Mouse (Mus musculus) stomach, postnatal 0 days (tissue): ENCODE results near the gene Dda1. TPM values are rescaled to one million over a fixed set of nuclear protein-coding genes. Genes with fewer than 3 reads are reported as not detected.
A peak's percentile ranks its signal among the peaks of the same experiment; 100 is the strongest.

ENCODE experiments used
- ATAC-seq: fragments of 200-750 bp; cut with Nextera tagmentation; 2 replicates; pipeline ENCODE4 v1.8.0; 2017; ENCODE audit not compliant: low FRiP score, low TSS enrichment
- DNase-seq: peaks from one replicate; pipeline ENCODE4 v3.0.0-alpha.2; 2016; ENCODE audit warnings: low spot score
- H3K27ac ChIP-seq: fragments of 300-500 bp; sonication (generic); replicated peaks from 2 replicates; pipeline ENCODE4 v1.5.1; 2014; ENCODE audit warnings: mild to moderate bottlenecking, control low read depth
- H3K27me3 ChIP-seq: fragments of 300-500 bp; sonication (generic); 2 replicates; pipeline ENCODE4 v1.6.1; 2014; ENCODE audit warnings: low read length; ENCODE audit not compliant: control insufficient read depth, insufficient read depth
- H3K36me3 ChIP-seq: fragments of 300-500 bp; sonication (generic); 2 replicates; pipeline ENCODE4 v1.6.1; 2014; ENCODE audit warnings: low read length, mixed read lengths; ENCODE audit not compliant: control insufficient read depth, insufficient read depth
- H3K4me1 ChIP-seq: fragments of 300-500 bp; sonication (generic); replicated peaks from 2 replicates; pipeline ENCODE4 v1.6.1; 2014; ENCODE audit warnings: antibody characterized with exemption; ENCODE audit not compliant: control insufficient read depth, insufficient read depth
- H3K4me2 ChIP-seq: fragments of 300-500 bp; sonication (generic); replicated peaks from 2 replicates; pipeline ENCODE4 v1.6.1; 2014; ENCODE audit warnings: low read depth, mild to moderate bottlenecking, control low read depth, moderate library complexity
- H3K4me3 ChIP-seq: fragments of 300-500 bp; sonication (generic); 2 replicates; pipeline ENCODE4 v1.5.1; 2014; ENCODE audit warnings: low read depth, low read length, control low read depth
- H3K9ac ChIP-seq: fragments of 300-500 bp; sonication (generic); 2 replicates; pipeline ENCODE4 v1.6.1; 2014; ENCODE audit warnings: mild to moderate bottlenecking, low read length, control low read depth, mixed read lengths
- H3K9me3 ChIP-seq: fragments of 300-500 bp; sonication (generic); 2 replicates; pipeline ENCODE4 v1.6.1; 2016; ENCODE audit warnings: low read length; ENCODE audit not compliant: control insufficient read depth
- CTCF ChIP-seq: IDR thresholded peaks from 2 replicates; pipeline ENCODE4 v1.5.1; 2016; ENCODE audit warnings: antibody characterized with exemption, low read depth, mild to moderate bottlenecking, moderate library complexity
- EP300 ChIP-seq: optimal IDR thresholded peaks from 2 replicates; pipeline ENCODE3; 2016; ENCODE audit warnings: antibody characterized with exemption
- WGBS: fragments of 180-500 bp; shearing (Covaris S2); extraction: QIAGEN DNeasy Blood & Tissue Kit; methylation state at CpG from one replicate; pipeline ENCODE4 v1.1.7; 2014; 5-methylcytosine and 5-hydroxymethylcytosine counted together
- polyA plus RNA-seq: library from polyadenylated mRNA; unstranded; fragments of >200 nt; fragmentation: Nextera tagmentation; extraction: Ambion mirVana; gene quantifications from 2 replicates; pipeline ENCODE4 v1.2.1, GENCODE M21; 2015

Dda1 gene
- polyA plus RNA-seq, 1 experiment from 2014 or later, result 74.5 TPM

GRCm38 (mm10) chr8:71498816-71499690 lies 30.1 kb downstream of the Dda1 start:
- ATAC-seq (no peak), DNase-seq (no peak)
- Histone ChIP-seq H3K4me2 (peak overlapping the region; percentile 8; the same call in 1 of the 2 replicates), H3K27me3 (no peaks in the 10 kb centered on the region), H3K4me3 (no peak overlapping the region), H3K27ac (0 out of 2 replicates have a peak overlapping the region, but pooled peaks have one; percentile 41), H3K4me1 (no peaks in the 10 kb centered on the region; the same call in 1 of the 2 replicates), H3K9ac (no peak overlapping the region), H3K9me3 (no peaks in the 10 kb centered on the region), H3K36me3 (no peaks in the 10 kb centered on the region)
- 31% methylated on average over 15 of the region's 16 CpGs for WGBS
- TF ChIP-seq EP300, result no peak
- no peak for TF ChIP-seq CTCF

GRCm38 (mm10) chr8:71504349-71504748 lies 35.4 kb downstream of the Dda1 start:
- TF ChIP-seq CTCF (no peak), EP300 (no peak)
- DNase-seq (no peak), ATAC-seq (no peak)
- Histone ChIP-seq H3K4me2 (no peak overlapping the region), H3K9me3 (no peaks in the 10 kb centered on the region), H3K9ac (no peak overlapping the region), H3K27me3 (0 out of 2 replicates have a peak, but pooled peaks cover 5% of the 10 kb centered on the region), H3K36me3 (no peaks in the 10 kb centered on the region), H3K4me1 (0 out of 2 replicates have a peak, but pooled peaks cover 2% of the 10 kb centered on the region), H3K27ac (no peak overlapping the region), H3K4me3 (no peak overlapping the region)
- 78% methylated on average over 4 of the region's 4 CpGs for WGBS

DNA sequence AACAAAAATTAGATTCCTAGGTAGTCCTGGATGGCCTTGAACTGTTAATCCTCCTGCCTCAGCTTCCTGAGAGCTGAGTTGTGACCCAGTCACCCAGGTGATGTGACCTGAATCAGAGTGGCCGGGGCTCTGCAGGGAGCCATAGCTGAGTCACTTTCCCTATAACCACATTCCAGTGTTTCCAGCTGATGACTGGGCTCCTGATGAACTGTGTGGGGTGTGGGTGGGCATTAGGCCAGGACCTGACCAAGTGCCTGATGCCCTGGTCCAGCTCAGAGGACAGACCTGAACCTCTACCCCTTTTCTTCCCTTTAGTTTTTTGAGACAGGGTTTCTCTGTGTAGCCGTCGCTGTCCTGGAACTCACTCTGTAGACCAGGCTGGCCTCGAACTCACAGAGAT lies 36.3 kb downstream of the Dda1 start:
- H3K9me3 ChIP-seq, result no peaks in the 10 kb centered on the region
- no peak overlapping the region for H3K9ac ChIP-seq
- DNase-seq, result no peak
- H3K27ac ChIP-seq, result no peak overlapping the region
- H3K4me1 ChIP-seq, result 0 out of 2 replicates have a peak, but pooled peaks cover 2% of the 10 kb centered on the region
- WGBS, result 92% methylated on average over 4 of the region's 4 CpGs
- TF ChIP-seq CTCF (no peak), EP300 (no peak)
- H3K4me2 ChIP-seq, result no peak overlapping the region
- no peak overlapping the region for H3K4me3 ChIP-seq
- H3K27me3 ChIP-seq, result 0 out of 2 replicates have a peak, but pooled peaks cover 5% of the 10 kb centered on the region
- no peaks in the 10 kb centered on the region for H3K36me3 ChIP-seq
- no peak for ATAC-seq

GRCm38 (mm10) chr8:71505979-71506378 lies 37.0 kb downstream of the Dda1 start:
- Histone ChIP-seq H3K9me3 (no peaks in the 10 kb centered on the region), H3K4me2 (no peak overlapping the region), H3K27me3 (0 out of 2 replicates have a peak, but pooled peaks cover 5% of the 10 kb centered on the region), H3K9ac (no peak overlapping the region), H3K4me3 (no peak overlapping the region), H3K36me3 (no peaks in the 10 kb centered on the region), H3K4me1 (0 out of 2 replicates have a peak, but pooled peaks cover 2% of the 10 kb centered on the region), H3K27ac (no peak overlapping the region)
- no peak for ATAC-seq
- no peak for DNase-seq
- WGBS, result 67% methylated on average over 4 of the region's 4 CpGs
- no peak for TF ChIP-seq EP300
- no peak for TF ChIP-seq CTCF

DNA sequence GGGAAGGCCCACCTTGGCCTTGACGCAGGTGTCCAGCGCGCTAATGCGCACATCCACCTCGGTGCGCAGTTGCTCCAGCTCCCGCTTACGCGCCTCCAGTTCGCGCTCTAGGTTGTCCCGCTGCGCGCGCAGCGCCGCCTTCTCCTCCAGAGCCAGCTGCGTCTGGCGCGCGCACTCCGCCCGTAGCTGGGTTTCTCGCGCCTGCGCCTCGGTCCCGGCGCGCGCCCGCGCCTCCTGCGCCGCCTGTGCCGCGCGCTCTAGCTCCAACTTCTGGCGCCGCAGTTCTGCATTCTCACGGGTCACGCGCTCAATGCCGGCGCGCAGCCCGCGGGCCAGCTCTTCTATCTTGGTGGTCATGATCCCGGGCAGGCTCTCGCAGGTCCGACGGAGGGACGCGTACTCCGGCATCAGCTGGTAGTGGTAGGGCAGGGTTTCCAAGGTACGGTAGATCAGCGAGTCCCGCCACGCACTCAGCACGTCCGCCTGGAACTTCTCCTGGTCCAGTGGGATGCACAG lies 38.6 kb downstream of the Dda1 start:
- H3K4me3 ChIP-seq, result peak overlapping the region; percentile 40
- no peaks in the 10 kb centered on the region for H3K9me3 ChIP-seq
- no peaks in the 10 kb centered on the region for H3K36me3 ChIP-seq
- peak overlapping the region; percentile 41; the same call in 1 of the 2 replicates for H3K9ac ChIP-seq
- 0 out of 2 replicates have a peak, but pooled peaks cover 5% of the 10 kb centered on the region for H3K27me3 ChIP-seq
- peak overlapping the region; percentile 63 for H3K4me2 ChIP-seq
- 0 out of 2 replicates have a peak, but pooled peaks cover 2% of the 10 kb centered on the region for H3K4me1 ChIP-seq
- WGBS, result under 1% methylated on average over 60 of the region's 61 CpGs
- DNase-seq (peak; percentile 81), ATAC-seq (peak; percentile 65; the same call in 1 of the 2 replicates)
- 0 out of 2 replicates have a peak overlapping the region, but pooled peaks have one; percentile 8 for H3K27ac ChIP-seq
- no peak for TF ChIP-seq CTCF
- no peak for TF ChIP-seq EP300
